Mouse (Mus musculus) hindbrain, embryonic 13.5 days (tissue): ENCODE measurements around the gene Mta1. TPM values are rescaled to one million over a fixed set of nuclear protein-coding genes. Genes with fewer than 3 reads are reported as not detected.

Source experiments
- ATAC-seq: fragments of 200-750 bp; cut with Nextera tagmentation; 2 replicates; pipeline ENCODE4 v1.8.0; 2017; ENCODE audit warnings: moderate TSS enrichment; ENCODE audit not compliant: low FRiP score
- H3K27ac ChIP-seq: fragments of 300-500 bp; sonication (generic); 2 replicates; pipeline ENCODE4 v1.5.1; 2015; ENCODE audit warnings: inconsistent platforms, mild to moderate bottlenecking, moderate library complexity
- H3K27me3 ChIP-seq: fragments of 300-500 bp; sonication (generic); 2 replicates; pipeline ENCODE4 v1.6.1; 2015; ENCODE audit warnings: mild to moderate bottlenecking, inconsistent platforms
- H3K36me3 ChIP-seq: fragments of 300-500 bp; sonication (generic); 2 replicates; pipeline ENCODE4 v1.6.1; 2015; ENCODE audit warnings: mild to moderate bottlenecking, inconsistent platforms
- H3K4me1 ChIP-seq: fragments of 300-500 bp; sonication (generic); replicated peaks from 2 replicates; pipeline ENCODE4 v1.6.1; 2015; ENCODE audit warnings: inconsistent platforms
- H3K4me2 ChIP-seq: fragments of 300-500 bp; sonication (generic); 2 replicates; pipeline ENCODE4 v1.6.1; 2015; ENCODE audit warnings: inconsistent platforms, mild to moderate bottlenecking, moderate library complexity
- H3K4me3 ChIP-seq: fragments of 300-500 bp; sonication (generic); 2 replicates; pipeline ENCODE4 v1.5.1; 2015; ENCODE audit warnings: mild to moderate bottlenecking, inconsistent platforms
- H3K9ac ChIP-seq: fragments of 300-500 bp; sonication (generic); 2 replicates; pipeline ENCODE4 v1.6.1; 2015; ENCODE audit warnings: mild to moderate bottlenecking, inconsistent platforms
- H3K9me3 ChIP-seq: fragments of 300-500 bp; sonication (generic); 2 replicates; pipeline ENCODE4 v1.6.1; 2016; ENCODE audit warnings: inconsistent platforms
- WGBS: fragments of 180-500 bp; shearing (Covaris S2); methylation state at CpG from one replicate; pipeline ENCODE4 v1.1.7; 2015; 5-methylcytosine and 5-hydroxymethylcytosine counted together
- polyA plus RNA-seq: library from polyadenylated mRNA; unstranded; fragments of >200 nt; fragmentation: Nextera tagmentation; extraction: Ambion mirVana; gene quantifications from 2 replicates; pipeline ENCODE4 v1.2.1, GENCODE M21; 2015

The Mta1 gene
- polyA plus RNA-seq, 1 experiment from 2014 or later, result 13.7 TPM

- peak; percentile 9; the same call in 1 of the 2 replicates for ATAC-seq
- Histone ChIP-seq H3K4me2 (peak overlapping the region; percentile 62), H3K36me3 (no peaks in the 10 kb centered on the region), H3K9me3 (no peaks in the 10 kb centered on the region), H3K27ac (peak overlapping the region; percentile 56), H3K27me3 (peaks cover 42% of the 10 kb centered on the region), H3K4me1 (peaks cover 33% of the 10 kb centered on the region), H3K4me3 (peak overlapping the region; percentile 38), H3K9ac (peak overlapping the region; percentile 69)
- 4% methylated on average over 32 of the region's 32 CpGs for WGBS
Measured at GRCm38 (mm10) chr12:113155076-113155771, 57.1 kb downstream of the Mta1 start.

- ATAC-seq, result peak; percentile 96
- peak within 1 kb of the TSS; percentile 62 for H3K4me3 ChIP-seq
- H3K4me2 ChIP-seq, result peak within 1 kb of the TSS; percentile 93
- H3K9me3 ChIP-seq, result no peaks in the 10 kb centered on the region
- WGBS, result under 1% methylated on average over 46 of the region's 46 CpGs
- peaks cover 33% of the 10 kb centered on the region for H3K4me1 ChIP-seq
- H3K9ac ChIP-seq, result peak within 1 kb of the TSS; percentile 70
- peaks cover 35% of the 10 kb centered on the region for H3K27me3 ChIP-seq
- peak within 1 kb of the TSS; percentile 56 for H3K27ac ChIP-seq
- no peaks in the 10 kb centered on the region for H3K36me3 ChIP-seq
Measured at GRCm38 (mm10) chr12:113155887-113156539, 57.9 kb downstream of the Mta1 start, which contains the start of gene Tedc1. Gene Tedc1, plus strand, starts transcription at chr12:113156421.

GRCm38 (mm10) chr12:113156540-113156929, 58.5 kb downstream of the Mta1 start:
- peak overlapping the region; percentile 70 for H3K9ac ChIP-seq
- H3K27ac ChIP-seq, result peak overlapping the region; percentile 37; the same call in 1 of the 2 replicates
- peaks cover 29% of the 10 kb centered on the region for H3K27me3 ChIP-seq
- under 1% methylated on average over 23 of the region's 23 CpGs for WGBS
- no peaks in the 10 kb centered on the region for H3K9me3 ChIP-seq
- 0 out of 2 replicates have a peak, but pooled peaks cover 4% of the 10 kb centered on the region for H3K36me3 ChIP-seq
- H3K4me1 ChIP-seq, result peaks cover 31% of the 10 kb centered on the region
- no peak for ATAC-seq
- H3K4me2 ChIP-seq, result peak overlapping the region; percentile 93
- H3K4me3 ChIP-seq, result peak overlapping the region; percentile 62

- Histone ChIP-seq H3K27me3 (peaks cover 25% of the 10 kb centered on the region), H3K9ac (peak overlapping the region; percentile 70), H3K9me3 (no peaks in the 10 kb centered on the region), H3K27ac (no peak overlapping the region), H3K4me2 (peak overlapping the region; percentile 93), H3K4me1 (peaks cover 26% of the 10 kb centered on the region), H3K36me3 (0 out of 2 replicates have a peak, but pooled peaks cover 6% of the 10 kb centered on the region), H3K4me3 (peak overlapping the region; percentile 62)
- ATAC-seq, result no peak
- 31% methylated on average over 8 of the region's 8 CpGs for WGBS
Measured at GRCm38 (mm10) chr12:113157002-113157401, 58.9 kb downstream of the Mta1 start.

- no peak for ATAC-seq
- Histone ChIP-seq H3K4me2 (peak overlapping the region; percentile 93; the same call in 1 of the 2 replicates), H3K36me3 (0 out of 2 replicates have a peak, but pooled peaks cover 6% of the 10 kb centered on the region), H3K4me1 (peaks cover 23% of the 10 kb centered on the region), H3K9me3 (no peaks in the 10 kb centered on the region), H3K4me3 (no peak overlapping the region), H3K27me3 (peaks cover 19% of the 10 kb centered on the region), H3K27ac (no peak overlapping the region), H3K9ac (peak overlapping the region; percentile 24; the same call in 1 of the 2 replicates)
- WGBS, result 93% methylated on average over 8 of the region's 8 CpGs
Measured at GRCm38 (mm10) chr12:113157521-113157920, 59.4 kb downstream of the Mta1 start.

- Histone ChIP-seq H3K4me3 (no peak overlapping the region), H3K4me1 (peaks cover 24% of the 10 kb centered on the region), H3K27ac (no peak overlapping the region), H3K36me3 (peaks cover 7% of the 10 kb centered on the region; the same call in 1 of the 2 replicates), H3K9me3 (no peaks in the 10 kb centered on the region), H3K9ac (peak overlapping the region; percentile 24; the same call in 1 of the 2 replicates), H3K4me2 (no peak overlapping the region), H3K27me3 (peaks cover 15% of the 10 kb centered on the region)
- WGBS, result 94% methylated on average over 8 of the region's 8 CpGs
- no peak for ATAC-seq
Measured at GRCm38 (mm10) chr12:113157971-113158370, 59.9 kb downstream of the Mta1 start.

GRCm38 (mm10) chr12:113163561-113164006, 65.5 kb downstream of the Mta1 start:
- peaks cover 17% of the 10 kb centered on the region; the same call in 1 of the 2 replicates for H3K36me3 ChIP-seq
- H3K27me3 ChIP-seq, result no peaks in the 10 kb centered on the region
- no peaks in the 10 kb centered on the region for H3K9me3 ChIP-seq
- 66% methylated on average over 11 of the region's 11 CpGs for WGBS
- peaks cover 12% of the 10 kb centered on the region for H3K4me1 ChIP-seq
- no peak overlapping the region for H3K4me2 ChIP-seq
- peak; percentile 75 for ATAC-seq
- H3K27ac ChIP-seq, result peak overlapping the region; percentile 85
- peak overlapping the region; percentile 21; the same call in 1 of the 2 replicates for H3K9ac ChIP-seq
- no peak overlapping the region for H3K4me3 ChIP-seq

GRCm38 (mm10) chr12:113168031-113168536, 70.0 kb downstream of the Mta1 start:
- Histone ChIP-seq H3K36me3 (peaks cover 8% of the 10 kb centered on the region; the same call in 1 of the 2 replicates), H3K4me1 (peaks cover 9% of the 10 kb centered on the region), H3K4me3 (no peak overlapping the region), H3K9me3 (no peaks in the 10 kb centered on the region), H3K4me2 (no peak overlapping the region), H3K27me3 (no peaks in the 10 kb centered on the region), H3K27ac (no peak overlapping the region), H3K9ac (no peak overlapping the region)
- ATAC-seq, result no peak
- 83% methylated on average over 9 of the region's 9 CpGs for WGBS

GRCm38 (mm10) chr12:113176960-113177725, 79.1 kb downstream of the Mta1 start:
- WGBS, result 89% methylated on average over 18 of the region's 18 CpGs
- ATAC-seq, result no peak
- no peaks in the 10 kb centered on the region for H3K4me1 ChIP-seq

GRCm38 (mm10) chr12:113181020-113181419, 82.9 kb downstream of the Mta1 start:
- H3K9me3 ChIP-seq, result no peaks in the 10 kb centered on the region
- H3K27ac ChIP-seq, result no peak overlapping the region
- WGBS, result 71% methylated on average over 4 of the region's 4 CpGs
- no peak overlapping the region for H3K4me3 ChIP-seq
- ATAC-seq, result no peak
- no peak overlapping the region for H3K9ac ChIP-seq
- H3K4me1 ChIP-seq, result peaks cover 9% of the 10 kb centered on the region
- H3K27me3 ChIP-seq, result 0 out of 2 replicates have a peak, but pooled peaks cover 5% of the 10 kb centered on the region
- H3K4me2 ChIP-seq, result no peak overlapping the region
- H3K36me3 ChIP-seq, result no peaks in the 10 kb centered on the region

More at GRCm38 (mm10) chr12:113176960-113177725, 79.1 kb downstream of the Mta1 start:
- Histone ChIP-seq H3K27ac (no peak overlapping the region), H3K36me3 (no peaks in the 10 kb centered on the region), H3K4me2 (no peak overlapping the region), H3K27me3 (no peaks in the 10 kb centered on the region), H3K9ac (no peak overlapping the region), H3K4me3 (no peak overlapping the region), H3K9me3 (no peaks in the 10 kb centered on the region)

GRCm38 (mm10) chr12:113184945-113185344, 86.9 kb downstream of the Mta1 start:
- Histone ChIP-seq H3K27me3 (peaks cover 10% of the 10 kb centered on the region; the same call in 1 of the 2 replicates), H3K4me1 (peaks cover 34% of the 10 kb centered on the region), H3K27ac (no peak overlapping the region), H3K9ac (no peak overlapping the region), H3K4me2 (peak overlapping the region; percentile 89), H3K36me3 (peaks cover 20% of the 10 kb centered on the region), H3K9me3 (no peaks in the 10 kb centered on the region), H3K4me3 (peak overlapping the region; percentile 79; the same call in 1 of the 2 replicates)
- no peak for ATAC-seq
- WGBS, result 65% methylated on average over 5 of the region's 5 CpGs
